Mouse (Mus musculus): ENCODE data around the gene Dcaf8. TPM values are rescaled to one million over a fixed set of nuclear protein-coding genes. Genes with fewer than 3 reads are reported as not detected.

Gene Dcaf8
- total RNA-seq, 2 experiments from 2014 or later = 158 to 193 TPM

- peak overlapping the region; percentile 78 for H3K27ac ChIP-seq
- DNase-seq = peak; percentile 33
- TF ChIP-seq CTCF (IDR thresholded peaks at IDR 0.05) = no peak
- peak overlapping the region; percentile 49 for H3K4me3 ChIP-seq
- intact Hi-C loops (cut with DNase I) = no loop called here
These were observed 54.3 kb downstream of the Dcaf8 start for GRCm38 (mm10) chr1:172201967-172202880.

- no peak for TF ChIP-seq CTCF (IDR thresholded peaks at IDR 0.05)
- intact Hi-C loops (cut with DNase I) = no loop called here
- no peak for DNase-seq
- H3K27ac ChIP-seq = peak overlapping the region; percentile 78
- H3K4me3 ChIP-seq = peak overlapping the region; percentile 76
These were observed 55.1 kb downstream of the Dcaf8 start for GRCm38 (mm10) chr1:172202894-172203522.

- intact Hi-C loops (cut with DNase I) = no loop called here
- Histone ChIP-seq H3K27ac (peak overlapping the region; percentile 78), H3K4me3 (peak overlapping the region; percentile 76)
- TF ChIP-seq CTCF (IDR thresholded peaks at IDR 0.05) = no peak
- DNase-seq = no peak
These were observed 55.7 kb downstream of the Dcaf8 start for GRCm38 (mm10) chr1:172203566-172203965.

DNA sequence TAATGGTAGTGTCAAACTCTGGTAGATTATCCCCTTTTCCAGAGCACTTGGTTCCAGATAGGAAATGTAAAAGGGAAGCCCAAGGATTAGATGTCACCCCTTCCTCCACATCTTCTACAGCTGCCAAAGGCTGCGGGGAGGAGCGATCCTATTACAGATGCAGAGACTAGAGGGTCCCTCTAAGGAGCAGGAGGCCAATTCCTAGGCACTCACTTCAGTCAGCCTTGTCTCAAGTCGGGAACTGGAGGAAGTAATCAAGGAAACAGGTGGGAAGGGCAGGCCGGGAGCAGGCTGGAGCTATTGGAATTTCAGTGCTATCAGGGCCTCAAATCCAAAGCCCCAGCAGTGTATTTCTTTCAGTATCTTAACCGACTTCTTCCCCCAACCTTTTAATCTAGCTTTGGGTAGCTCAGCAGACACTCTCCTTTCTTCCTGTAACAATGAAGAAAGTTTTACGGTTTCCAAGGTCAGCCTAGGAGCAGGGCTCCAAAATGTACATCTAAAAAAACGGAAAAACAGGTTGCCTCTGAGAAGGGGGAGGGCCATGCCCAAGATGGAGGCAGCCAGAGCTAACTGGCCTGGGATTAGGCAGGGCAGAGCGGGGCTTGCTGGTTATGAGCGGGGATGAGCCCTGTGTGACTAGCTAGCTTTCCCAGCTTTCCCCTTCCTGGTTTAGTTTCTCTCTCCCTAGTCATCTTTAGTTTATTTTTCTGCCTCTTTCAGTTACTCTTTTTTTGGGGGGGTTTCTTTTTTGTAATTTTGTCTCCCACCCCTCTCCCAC lies 56.3 kb downstream of the Dcaf8 start:
- peak overlapping the region; percentile 76 for H3K4me3 ChIP-seq
- no peak for TF ChIP-seq CTCF (IDR thresholded peaks at IDR 0.05)
- intact Hi-C loops (cut with DNase I) = no loop called here
- peak overlapping the region; percentile 78 for H3K27ac ChIP-seq
- no peak for DNase-seq

DNA sequence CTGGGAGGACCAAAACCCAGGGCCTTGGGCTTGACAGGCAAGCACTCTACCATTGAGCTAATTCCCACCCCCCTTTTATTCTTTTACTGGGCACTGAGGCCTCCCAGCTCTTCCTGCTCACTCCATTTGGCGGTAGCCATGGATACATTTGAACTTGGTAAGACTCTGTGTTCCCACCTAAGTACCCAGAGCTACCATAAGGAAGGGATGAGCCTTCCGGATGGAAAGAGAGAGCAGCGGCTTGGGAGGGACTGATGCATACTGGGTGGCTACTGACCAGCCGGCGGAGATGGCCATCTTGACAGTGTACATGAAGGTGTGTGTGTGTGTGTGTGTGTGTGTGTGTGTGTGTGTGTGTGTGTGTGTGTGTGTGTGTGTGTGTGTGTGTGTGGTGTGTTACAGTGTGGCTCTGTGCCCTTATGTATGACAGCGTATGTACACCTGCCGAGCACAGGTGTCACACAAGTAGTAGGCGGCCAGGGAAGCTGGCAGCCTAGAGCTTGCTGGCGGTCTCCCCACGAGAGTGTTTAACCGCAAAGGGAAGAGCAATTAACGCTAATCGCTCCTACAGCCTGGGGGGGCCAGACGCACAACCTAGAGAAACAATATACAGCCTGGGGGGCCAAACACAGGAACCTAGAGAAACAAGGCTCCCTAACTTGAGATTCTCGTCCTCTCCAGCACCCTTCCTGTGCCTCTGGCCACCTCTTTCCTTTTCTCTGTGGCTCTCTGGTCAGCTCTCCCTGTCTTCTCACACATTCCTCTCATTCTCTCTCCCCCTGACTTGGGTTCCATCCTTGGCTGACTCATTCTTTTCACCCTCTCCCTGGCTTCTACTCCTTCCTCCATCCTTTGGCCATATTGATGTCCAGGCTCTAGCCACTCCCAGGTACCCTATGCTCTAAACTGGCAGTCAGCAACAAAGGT lies 57.2 kb downstream of the Dcaf8 start:
- no peak for DNase-seq
- H3K4me3 ChIP-seq = peak overlapping the region; percentile 76
- intact Hi-C loops (cut with DNase I) = loop anchor here (5.0 kb wide), 1 partner anchor 42 kb away; no protein-coding TSS in a partner anchor
- peak overlapping the region; percentile 95 for H3K27ac ChIP-seq
- TF ChIP-seq CTCF (IDR thresholded peaks at IDR 0.05) = no peak

- intact Hi-C loops (cut with DNase I) = loop anchor here (5.0 kb wide), 1 partner anchor 42 kb away; no protein-coding TSS in a partner anchor
- no peak for DNase-seq
- peak overlapping the region; percentile 76 for H3K4me3 ChIP-seq
- no peak for TF ChIP-seq CTCF (IDR thresholded peaks at IDR 0.05)
- H3K27ac ChIP-seq = peak overlapping the region; percentile 95
These were observed 57.8 kb downstream of the Dcaf8 start for GRCm38 (mm10) chr1:172205741-172206087.

DNA sequence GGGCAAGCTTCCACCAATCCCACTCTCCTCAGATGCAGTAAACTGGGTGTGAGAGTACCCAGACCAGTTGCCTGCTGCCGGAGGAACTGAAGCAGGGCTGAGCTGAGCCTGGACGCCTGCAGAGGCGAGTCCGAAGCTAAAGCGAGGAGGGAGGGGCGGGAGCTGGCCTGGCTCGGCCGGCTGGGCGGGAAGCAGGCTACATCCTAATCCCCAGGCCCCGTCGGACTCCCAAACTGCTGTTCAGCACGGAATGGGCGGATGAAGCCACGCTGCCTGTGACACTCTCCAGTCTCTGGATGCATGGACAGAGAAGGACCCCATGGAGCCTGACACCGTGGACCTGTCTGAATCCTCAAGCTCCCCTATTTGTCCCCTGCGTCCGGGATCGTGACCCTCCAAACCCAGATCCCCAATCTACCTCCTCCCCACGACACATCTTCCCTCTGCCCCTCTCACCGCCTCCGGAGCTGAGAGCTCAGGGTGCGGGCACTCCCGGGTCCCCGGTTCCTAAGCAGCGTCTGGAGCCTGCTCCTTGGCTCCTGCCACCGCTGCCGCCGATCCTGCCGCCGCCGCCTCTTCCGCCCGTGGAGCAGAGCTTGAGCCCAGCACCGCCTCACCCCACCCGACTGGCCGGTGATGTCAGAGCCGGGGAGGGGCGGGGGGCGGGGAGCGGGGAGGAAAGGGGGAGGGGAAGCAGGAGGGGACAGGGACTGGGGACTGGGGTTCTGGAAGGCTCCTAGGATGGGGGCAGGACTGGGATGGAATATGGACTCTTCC lies 58.4 kb downstream of the Dcaf8 start, which contains the start of gene Pea15a:
Gene Pea15a (minus strand): TSS at position 664 of the 777 bp plus-strand sequence.
- Histone ChIP-seq H3K4me3 (peak within 1 kb of the TSS; percentile 76), H3K27ac (peak within 1 kb of the TSS; percentile 95)
- TF ChIP-seq CTCF (IDR thresholded peaks at IDR 0.05) = no peak
- peak; percentile 92 for DNase-seq
- intact Hi-C loops (cut with DNase I) = loop anchor here (5.0 kb wide), 1 partner anchor 41 kb away; no protein-coding TSS in a partner anchor

DNA sequence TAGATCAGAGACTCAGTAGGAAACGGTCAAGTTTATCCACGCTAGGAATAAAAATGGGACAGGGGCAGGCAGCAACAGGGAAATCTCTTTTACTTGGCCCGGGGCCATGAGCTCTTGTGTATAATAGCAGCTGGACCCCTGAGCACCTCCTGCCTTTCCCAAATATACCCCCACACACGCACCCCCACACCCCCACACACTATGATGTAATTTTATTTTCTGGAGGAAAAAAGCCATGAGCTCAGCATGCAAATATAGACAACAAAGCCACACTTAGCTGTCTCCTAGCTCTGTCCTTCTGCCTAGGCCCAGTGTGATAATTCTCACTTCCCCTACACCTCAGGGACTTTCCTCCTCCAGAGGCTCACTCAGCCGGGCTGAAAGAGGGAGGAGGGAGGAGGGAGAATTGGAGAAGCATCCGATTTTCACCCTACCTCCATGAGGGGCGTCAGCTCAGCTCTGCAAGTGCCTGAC lies 59.3 kb downstream of the Dcaf8 start:
- intact Hi-C loops (cut with DNase I) = loop anchor here (5.0 kb wide), 1 partner anchor 40 kb away; no protein-coding TSS in a partner anchor
- Histone ChIP-seq H3K27ac (peak overlapping the region; percentile 95), H3K4me3 (peak overlapping the region; percentile 76)
- DNase-seq = peak; percentile 36
- no peak for TF ChIP-seq CTCF (IDR thresholded peaks at IDR 0.05)

DNA sequence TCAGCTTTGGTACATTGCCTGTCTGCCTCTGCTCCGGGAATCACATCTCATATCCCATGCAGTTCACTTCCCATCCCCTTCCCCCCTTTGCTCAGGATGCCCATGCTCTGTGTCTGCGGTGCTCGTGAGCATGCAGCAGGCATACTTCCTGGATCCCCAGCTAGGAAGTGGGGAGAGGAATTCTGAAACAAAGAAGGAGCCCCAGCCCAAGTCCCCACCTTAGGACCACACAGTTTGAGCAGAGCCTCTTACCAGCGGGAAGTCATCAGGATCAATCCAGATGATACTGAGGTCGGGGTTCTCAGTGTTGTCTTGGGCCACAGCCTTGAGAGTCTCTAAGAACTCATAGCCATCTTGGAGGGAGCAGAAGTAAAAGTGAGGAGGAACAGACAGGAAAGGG lies 64.9 kb downstream of the Dcaf8 start:
- H3K4me3 ChIP-seq = peak overlapping the region; percentile 77; the same call in 1 of the 2 replicates
- intact Hi-C loops (cut with DNase I) = no loop called here
- H3K27ac ChIP-seq = peak overlapping the region; percentile 70; the same call in 1 of the 2 replicates
- no peak for TF ChIP-seq CTCF (IDR thresholded peaks at IDR 0.05)
- no peak for DNase-seq

- no peak for TF ChIP-seq CTCF (IDR thresholded peaks at IDR 0.05)
- Histone ChIP-seq H3K27ac (peak overlapping the region; percentile 70), H3K4me3 (peak overlapping the region; percentile 77)
- intact Hi-C loops (cut with DNase I) = no loop called here
- DNase-seq = no peak
These were observed 65.9 kb downstream of the Dcaf8 start for GRCm38 (mm10) chr1:172213771-172214170.
